Mouse (Mus musculus): ENCODE results near the gene Slc25a25. TPM values are rescaled to one million over a fixed set of nuclear protein-coding genes. Genes with fewer than 3 reads are reported as not detected.

Gene Slc25a25
- polyA plus RNA-seq, 1 experiment from 2014 or later, result 37.4 TPM

DNA sequence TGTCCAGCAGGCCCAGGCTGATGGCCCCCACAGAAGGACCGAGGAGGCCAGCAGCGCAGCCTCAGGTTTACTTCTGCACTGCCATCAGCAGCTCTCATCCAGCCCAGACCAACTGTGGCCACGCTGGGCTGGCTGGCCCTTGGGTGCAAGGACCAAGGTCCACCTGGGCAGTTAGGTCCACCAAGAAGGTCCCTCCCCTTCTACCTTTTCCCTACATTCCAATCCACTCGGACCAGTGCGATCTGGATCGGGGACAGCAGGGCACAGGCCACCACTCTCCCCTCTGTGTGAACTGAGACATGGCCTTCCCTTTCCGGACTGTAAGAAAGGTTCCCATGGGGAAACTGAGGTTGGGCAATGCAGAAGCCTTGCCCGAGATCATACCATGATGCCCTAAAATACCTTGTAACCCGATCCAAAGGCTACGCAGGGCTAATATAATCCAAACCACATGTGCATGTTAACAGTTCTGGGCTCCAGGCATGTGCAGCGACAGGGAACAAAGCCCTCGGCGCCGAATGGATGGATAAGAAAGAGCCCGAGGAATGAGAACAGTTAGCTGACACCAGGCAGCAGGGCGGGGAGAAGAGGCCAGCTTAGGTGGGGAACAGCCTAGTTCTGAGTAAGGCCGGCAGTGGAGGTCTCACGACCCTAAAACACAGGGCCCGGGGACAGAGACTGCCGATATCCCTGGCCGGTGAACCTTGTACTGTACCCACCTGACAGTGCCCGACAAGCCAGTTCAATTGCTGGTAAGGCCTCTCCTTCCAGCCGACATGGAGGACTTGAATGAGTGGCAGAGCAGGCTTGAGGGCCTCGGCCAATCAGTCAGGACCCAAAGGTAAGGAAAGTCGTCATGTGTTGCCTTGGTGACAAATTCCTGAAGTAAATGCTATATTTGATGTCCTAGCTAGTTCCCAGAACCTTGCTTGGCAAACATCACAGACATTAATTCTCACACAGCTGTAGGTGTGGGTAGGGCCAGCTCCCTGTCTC, 42.5 kb downstream of the Slc25a25 start:
- no peak overlapping the region for H3K27ac ChIP-seq
- no peak overlapping the region for H3K4me2 ChIP-seq
- H3K27me3 ChIP-seq, result no peaks in the 10 kb centered on the region
- H3K36me3 ChIP-seq (ENCODE audit: poor library complexity, severe bottlenecking), result peaks cover 1% of the 10 kb centered on the region
- no peaks in the 10 kb centered on the region for H3K4me1 ChIP-seq
- WGBS, result 73% methylated on average over 25 of the region's 25 CpGs
- no peak for ATAC-seq
- H3K4me3 ChIP-seq, result no peak overlapping the region
- H3K9ac ChIP-seq, result no peak overlapping the region
- H3K9me3 ChIP-seq (replicated peaks), result no peaks in the 10 kb centered on the region

DNA sequence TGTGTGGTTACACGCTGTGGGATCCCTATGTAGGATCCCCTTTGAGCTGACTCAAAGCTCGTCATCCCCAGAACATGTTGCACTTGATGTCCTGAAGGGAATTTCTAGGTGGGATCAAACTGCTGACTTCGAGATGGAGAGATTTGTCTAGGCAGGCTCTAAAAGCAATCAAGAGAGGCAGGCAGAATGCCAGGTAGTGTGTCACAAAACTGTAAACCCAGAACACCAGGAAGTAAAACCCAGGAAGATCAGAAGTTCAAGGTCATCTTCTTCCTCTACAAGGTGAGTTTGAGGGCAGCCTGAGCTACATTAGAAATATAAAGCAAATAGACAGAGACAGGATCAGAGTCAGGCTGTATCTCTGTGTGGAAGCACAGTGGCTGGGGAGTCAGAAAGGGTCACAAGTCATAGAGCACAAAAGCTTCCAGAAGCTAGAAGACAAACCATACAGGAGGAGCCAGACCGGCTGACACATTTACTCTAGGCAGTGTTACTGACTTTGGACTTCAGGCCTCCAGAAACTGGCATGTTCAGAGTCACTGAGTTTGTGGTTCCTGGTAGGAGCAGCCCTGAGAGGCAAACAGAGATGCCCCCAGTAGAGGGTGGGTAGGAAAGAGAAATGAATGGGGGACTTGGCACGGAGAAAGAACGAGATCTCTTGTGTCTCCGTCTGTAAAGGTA, 44.0 kb downstream of the Slc25a25 start:
- no peaks in the 10 kb centered on the region for H3K9me3 ChIP-seq (replicated peaks)
- no peak overlapping the region for H3K4me3 ChIP-seq
- H3K36me3 ChIP-seq (ENCODE audit: poor library complexity, severe bottlenecking), result peaks cover 7% of the 10 kb centered on the region
- ATAC-seq, result no peak
- H3K27ac ChIP-seq, result no peak overlapping the region
- H3K4me2 ChIP-seq, result no peak overlapping the region
- H3K27me3 ChIP-seq, result no peaks in the 10 kb centered on the region
- WGBS, result 84% methylated on average over 7 of the region's 7 CpGs
- H3K4me1 ChIP-seq, result no peaks in the 10 kb centered on the region
- H3K9ac ChIP-seq, result no peak overlapping the region

DNA sequence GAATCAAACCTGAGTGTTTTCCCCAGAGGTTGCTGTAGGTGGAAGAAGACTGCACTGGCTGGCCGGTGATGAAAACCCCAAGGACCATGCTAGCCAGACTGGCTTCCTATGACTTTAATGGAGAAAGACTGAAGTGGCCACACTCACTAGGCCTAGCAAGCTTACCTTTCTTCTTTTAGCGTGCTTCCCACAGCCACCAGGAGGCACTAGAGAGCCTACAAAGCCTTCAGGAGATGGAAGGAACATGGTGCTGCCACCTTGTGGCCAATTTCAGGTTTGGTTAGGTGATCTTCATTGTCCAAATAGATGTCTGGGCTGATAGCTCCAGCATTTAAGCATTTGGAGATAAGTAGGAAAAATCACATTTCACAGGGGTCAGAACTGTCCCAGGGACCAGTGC, 46.6 kb downstream of the Slc25a25 start:
- 22% methylated on average over 2 of the region's 2 CpGs for WGBS
- Histone ChIP-seq H3K4me3 (no peak overlapping the region), H3K36me3 (ENCODE audit: poor library complexity, severe bottlenecking) (peaks cover 30% of the 10 kb centered on the region), H3K9me3 (replicated peaks) (no peaks in the 10 kb centered on the region), H3K4me2 (no peak overlapping the region), H3K9ac (no peak overlapping the region), H3K4me1 (no peaks in the 10 kb centered on the region), H3K27me3 (no peaks in the 10 kb centered on the region), H3K27ac (no peak overlapping the region)
- peak; percentile 63; the same call in 1 of the 2 replicates for ATAC-seq

DNA sequence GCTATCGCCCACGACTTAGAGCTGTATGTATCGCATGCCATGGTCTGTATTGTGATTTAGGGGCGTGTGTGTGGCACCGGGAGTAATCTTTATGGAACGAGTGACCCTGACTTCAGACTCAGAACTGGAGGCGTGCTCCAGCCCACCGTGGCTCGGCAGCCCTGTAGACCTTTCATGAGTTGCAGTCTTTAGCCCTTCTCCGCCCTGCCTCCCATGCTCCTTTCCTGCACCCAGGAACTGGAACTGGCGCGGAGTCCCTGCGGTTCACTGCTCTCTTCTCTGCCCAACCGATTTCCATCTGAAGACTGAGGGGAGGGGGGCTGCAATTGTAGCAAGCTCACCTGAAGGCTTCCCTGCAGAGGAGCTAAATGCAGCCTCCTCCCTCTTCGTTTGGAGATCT, 54.5 kb downstream of the Slc25a25 start:
- WGBS, result 1% methylated on average over 15 of the region's 15 CpGs
- Histone ChIP-seq H3K36me3 (ENCODE audit: poor library complexity, severe bottlenecking) (peaks cover 21% of the 10 kb centered on the region), H3K27me3 (no peaks in the 10 kb centered on the region), H3K4me1 (peaks cover 20% of the 10 kb centered on the region), H3K4me2 (peak overlapping the region; percentile 84), H3K9ac (peak overlapping the region; percentile 91), H3K9me3 (replicated peaks) (no peaks in the 10 kb centered on the region), H3K27ac (no peak overlapping the region; the same call in 1 of the 2 replicates), H3K4me3 (peak overlapping the region; percentile 90)
- ATAC-seq, result no peak

DNA sequence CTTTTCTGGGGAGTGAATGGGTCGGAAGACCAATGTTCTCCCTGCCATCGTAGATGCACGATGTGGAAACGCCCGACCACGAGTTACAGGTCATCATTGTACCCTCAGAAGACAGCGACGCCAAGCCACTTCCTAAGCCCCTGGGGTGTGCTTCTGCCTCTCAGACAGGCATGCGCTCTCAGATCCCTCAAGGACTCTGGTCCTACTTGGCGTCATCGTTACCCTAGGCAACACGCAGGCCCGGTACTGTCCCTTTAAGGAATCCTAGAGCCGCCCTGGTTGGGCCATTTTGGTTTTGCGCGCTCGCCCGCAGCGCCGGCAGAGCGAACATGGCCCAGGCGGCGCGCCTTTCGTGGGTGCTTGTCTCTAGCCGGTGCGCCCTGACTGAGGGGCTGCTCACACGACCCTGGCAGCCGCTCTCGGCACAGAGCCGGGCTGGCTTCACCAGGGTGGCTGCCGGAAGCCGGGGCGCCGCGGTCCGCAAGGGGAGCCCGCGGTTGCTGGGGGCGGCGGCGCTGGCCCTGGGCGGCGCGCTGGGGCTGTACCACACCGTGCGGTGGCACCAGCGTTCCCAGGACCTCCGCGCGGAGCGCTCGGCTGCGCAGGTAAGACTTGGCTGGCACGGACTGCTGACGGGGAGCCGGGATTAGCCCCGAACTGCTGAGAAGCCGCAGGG, 55.2 kb downstream of the Slc25a25 start:
- Histone ChIP-seq H3K27ac (peak overlapping the region; percentile 70), H3K4me1 (peaks cover 20% of the 10 kb centered on the region), H3K4me3 (peak overlapping the region; percentile 90), H3K9ac (peak overlapping the region; percentile 91), H3K4me2 (peak overlapping the region; percentile 84), H3K9me3 (replicated peaks) (no peaks in the 10 kb centered on the region), H3K36me3 (ENCODE audit: poor library complexity, severe bottlenecking) (peaks cover 15% of the 10 kb centered on the region), H3K27me3 (no peaks in the 10 kb centered on the region)
- peak; percentile 98 for ATAC-seq
- under 1% methylated on average over 53 of the region's 59 CpGs for WGBS

DNA sequence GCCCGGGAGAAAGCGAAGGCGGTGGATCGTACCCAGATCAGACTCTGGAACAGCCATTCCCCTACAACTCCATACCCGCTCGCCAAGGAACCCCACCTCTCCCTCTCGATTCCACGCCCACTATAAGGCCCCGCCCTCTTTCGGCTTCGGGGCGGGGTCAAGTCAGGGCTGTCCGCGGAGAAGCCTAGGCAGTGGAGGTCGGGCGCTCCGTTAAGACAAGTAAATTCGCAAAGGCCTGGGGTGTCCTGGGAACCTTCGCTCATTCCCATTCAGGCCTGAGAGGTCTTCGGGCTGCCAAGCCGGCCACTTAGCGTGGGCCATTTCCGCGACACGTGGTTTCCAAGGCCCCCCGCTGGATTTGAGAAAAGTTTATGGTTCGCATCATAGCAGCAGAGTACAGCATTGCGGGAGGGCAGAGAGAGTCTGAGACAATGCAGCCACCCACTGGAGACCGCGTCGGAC, 55.7 kb downstream of the Slc25a25 start, which contains the start of gene Ptges2:
TSS of gene Ptges2 (plus strand) at position 413 of the 462 bp plus-strand sequence.
- Histone ChIP-seq H3K9ac (peak within 1 kb of the TSS; percentile 91), H3K4me3 (peak within 1 kb of the TSS; percentile 90), H3K4me1 (peaks cover 20% of the 10 kb centered on the region), H3K36me3 (ENCODE audit: poor library complexity, severe bottlenecking) (peaks cover 10% of the 10 kb centered on the region), H3K27ac (peak within 1 kb of the TSS; percentile 70), H3K27me3 (no peaks in the 10 kb centered on the region), H3K4me2 (peak within 1 kb of the TSS; percentile 84), H3K9me3 (replicated peaks) (no peaks in the 10 kb centered on the region)
- 0% methylated on average over 31 of the region's 31 CpGs for WGBS
- peak; percentile 92 for ATAC-seq

DNA sequence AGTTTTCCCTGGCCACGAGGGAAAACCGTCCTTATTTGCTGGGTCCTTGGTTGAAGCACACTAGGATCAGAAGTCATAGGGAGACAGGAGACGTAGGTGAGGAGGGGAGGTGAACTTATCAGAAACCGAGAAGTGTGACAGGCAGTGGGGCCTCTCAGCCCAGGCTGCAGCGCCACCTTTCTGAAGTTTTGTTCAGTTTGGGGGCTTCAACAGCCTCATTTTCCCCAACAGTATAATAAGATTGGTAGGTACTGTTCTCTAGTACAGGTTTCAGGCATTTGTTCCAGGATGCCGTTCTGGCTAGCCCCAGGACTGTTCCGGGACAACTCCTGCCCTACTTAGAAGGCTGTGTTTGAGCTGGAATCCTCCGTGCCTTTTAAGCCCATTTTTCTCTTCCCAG, 56.3 kb downstream of the Slc25a25 start:
- Histone ChIP-seq H3K27me3 (no peaks in the 10 kb centered on the region), H3K36me3 (ENCODE audit: poor library complexity, severe bottlenecking) (peaks cover 4% of the 10 kb centered on the region; the same call in 1 of the 2 replicates), H3K9me3 (replicated peaks) (no peaks in the 10 kb centered on the region), H3K27ac (peak overlapping the region; percentile 70), H3K4me2 (peak overlapping the region; percentile 84), H3K9ac (peak overlapping the region; percentile 91), H3K4me3 (peak overlapping the region; percentile 90), H3K4me1 (peaks cover 20% of the 10 kb centered on the region)
- 6% methylated on average over 8 of the region's 8 CpGs for WGBS
- no peak for ATAC-seq

DNA sequence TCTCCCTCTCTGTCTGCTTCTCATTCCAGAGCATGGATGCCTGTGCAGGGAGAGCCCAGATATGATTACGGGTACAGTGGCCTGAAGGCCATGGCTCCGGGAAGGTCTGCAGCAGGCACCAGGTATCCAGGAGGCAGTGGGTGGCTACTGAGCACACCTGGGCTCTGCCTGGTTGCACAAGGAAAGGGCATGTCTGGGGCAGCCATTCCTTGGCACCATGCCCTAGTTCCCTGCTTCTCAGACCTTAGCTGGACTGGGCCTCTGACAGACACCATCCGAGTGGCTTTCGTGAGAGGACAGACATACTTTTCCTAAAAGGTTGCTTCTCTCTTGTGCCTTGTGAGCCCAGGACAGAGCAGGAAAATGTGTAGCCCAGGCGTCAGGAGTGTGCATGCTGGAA, 59.2 kb downstream of the Slc25a25 start:
- ATAC-seq, result no peak
- 88% methylated on average over 5 of the region's 5 CpGs for WGBS

DNA sequence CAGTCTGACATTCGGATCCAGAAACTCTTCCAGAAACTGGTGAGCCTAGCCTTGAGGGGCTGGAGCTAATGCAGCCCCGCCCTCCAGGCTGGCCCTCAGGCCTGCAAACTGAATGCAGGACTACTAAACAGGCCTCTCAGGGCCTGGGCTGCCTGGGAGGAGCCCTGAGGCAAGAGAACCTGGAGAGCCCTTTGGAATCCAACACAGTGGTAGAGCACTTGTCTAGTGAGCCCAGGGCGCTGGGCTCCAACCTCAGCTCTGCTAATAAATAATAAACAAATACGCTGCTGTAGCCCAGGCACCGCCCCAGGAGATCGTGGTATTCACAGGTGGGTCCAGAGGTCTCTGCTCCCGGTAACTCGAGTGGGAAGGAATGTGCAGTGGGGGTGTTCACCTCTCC, 60.4 kb downstream of the Slc25a25 start:
- 76% methylated on average over 8 of the region's 8 CpGs for WGBS
- H3K4me3 ChIP-seq, result no peak overlapping the region
- peaks cover 6% of the 10 kb centered on the region for H3K4me1 ChIP-seq
- H3K9me3 ChIP-seq (replicated peaks), result no peaks in the 10 kb centered on the region
- no peak overlapping the region for H3K9ac ChIP-seq
- H3K27ac ChIP-seq, result no peak overlapping the region
- H3K27me3 ChIP-seq, result peaks cover 4% of the 10 kb centered on the region
- ATAC-seq, result no peak
- H3K36me3 ChIP-seq (ENCODE audit: poor library complexity, severe bottlenecking), result no peaks in the 10 kb centered on the region
- no peak overlapping the region for H3K4me2 ChIP-seq

More for the DNA sequence above, 59.2 kb downstream of the Slc25a25 start:
- Histone ChIP-seq H3K4me2 (no peak overlapping the region), H3K9me3 (replicated peaks) (no peaks in the 10 kb centered on the region), H3K4me1 (peaks cover 13% of the 10 kb centered on the region), H3K27me3 (peaks cover 4% of the 10 kb centered on the region), H3K36me3 (ENCODE audit: poor library complexity, severe bottlenecking) (no peaks in the 10 kb centered on the region), H3K27ac (no peak overlapping the region), H3K9ac (no peak overlapping the region), H3K4me3 (no peak overlapping the region)

DNA sequence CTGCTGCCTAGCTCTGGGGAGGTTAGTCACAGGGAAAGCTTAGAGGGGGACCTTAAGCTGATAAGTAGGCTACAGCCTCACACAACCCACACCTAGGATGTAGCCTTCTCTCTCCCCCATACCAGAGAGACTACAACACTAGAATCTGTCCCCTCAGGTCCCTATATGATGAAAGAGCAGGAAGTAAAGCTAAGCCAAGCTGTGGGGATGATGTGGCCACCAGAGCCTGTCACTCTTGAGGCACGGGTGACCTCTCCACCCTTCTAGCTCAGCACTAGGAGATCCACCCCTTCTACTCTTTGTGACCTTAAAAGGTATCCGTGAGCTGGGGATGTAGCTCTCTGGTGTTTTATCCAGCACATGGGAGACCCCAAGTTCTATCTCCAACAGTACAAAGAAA, 62.1 kb downstream of the Slc25a25 start:
- Histone ChIP-seq H3K4me1 (no peaks in the 10 kb centered on the region), H3K9ac (no peak overlapping the region; the same call in 1 of the 2 replicates), H3K27ac (no peak overlapping the region), H3K36me3 (ENCODE audit: poor library complexity, severe bottlenecking) (no peaks in the 10 kb centered on the region), H3K27me3 (peaks cover 4% of the 10 kb centered on the region), H3K4me2 (no peak overlapping the region), H3K4me3 (no peak overlapping the region), H3K9me3 (replicated peaks) (no peaks in the 10 kb centered on the region)
- ATAC-seq, result no peak
- WGBS, result 84% methylated on average over 2 of the region's 2 CpGs

DNA sequence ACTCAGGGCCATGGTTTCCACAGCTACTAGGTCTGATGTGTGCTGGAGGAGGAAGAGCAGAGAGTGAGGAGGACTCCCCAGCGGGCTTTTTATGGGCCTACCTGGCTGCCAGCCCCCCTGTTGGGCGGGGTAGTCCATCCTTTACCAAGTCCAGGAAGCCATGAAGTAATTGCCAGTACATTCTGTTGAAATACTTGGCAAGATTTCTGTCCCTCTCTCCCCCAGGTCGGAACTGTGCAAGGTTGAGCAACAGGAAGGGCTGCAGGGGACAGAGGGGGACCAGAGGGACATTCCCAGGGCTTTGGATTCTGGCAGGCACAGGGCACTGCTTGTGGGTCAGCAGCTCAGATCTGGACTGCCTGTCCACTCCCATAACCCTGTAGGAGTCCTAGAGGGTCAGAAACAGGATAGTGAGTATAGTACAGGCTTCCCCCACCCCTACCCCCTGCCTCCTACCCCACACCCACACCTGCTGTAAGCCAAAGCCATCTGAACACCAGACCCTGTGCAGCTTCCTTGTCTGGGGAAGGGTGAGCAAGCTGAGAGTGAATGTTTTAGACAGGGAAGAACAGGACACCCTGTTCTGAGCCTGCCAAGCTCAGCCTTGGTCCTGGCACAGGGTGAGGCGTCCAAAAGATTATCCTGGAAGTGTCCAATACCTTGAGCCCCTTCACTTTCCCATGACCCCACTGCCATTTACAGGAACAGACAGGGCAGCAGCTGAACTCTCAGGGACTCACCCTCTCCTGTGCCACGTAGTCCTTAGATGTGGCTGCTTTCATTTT, 63.3 kb downstream of the Slc25a25 start, which contains the start of gene Lcn2:
TSS of gene Lcn2 (minus strand) at position 547 of the 785 bp plus-strand sequence.
- no peaks in the 10 kb centered on the region for H3K4me1 ChIP-seq
- H3K36me3 ChIP-seq (ENCODE audit: poor library complexity, severe bottlenecking), result no peaks in the 10 kb centered on the region
- 72% methylated on average over 4 of the region's 5 CpGs for WGBS
- no peak for ATAC-seq
- H3K4me2 ChIP-seq, result no peak within 1 kb of the TSS
- H3K27ac ChIP-seq, result no peak within 1 kb of the TSS
- H3K9ac ChIP-seq, result no peak within 1 kb of the TSS; the same call in 1 of the 2 replicates
- peaks cover 11% of the 10 kb centered on the region for H3K27me3 ChIP-seq
- no peaks in the 10 kb centered on the region for H3K9me3 ChIP-seq (replicated peaks)
- H3K4me3 ChIP-seq, result no peak within 1 kb of the TSS
